Mouse (Mus musculus) cerebellum, adult 9-11 months (tissue): ENCODE data around the gene Pear1.
"Not testable (repeated sequence)": the region's sequence is repeated elsewhere in the genome, so short reads cannot be mapped to it uniquely, and the experiment has no call there.

Source experiments
- DNase-seq: peaks from one replicate; pipeline ENCODE4 v3.0.0; 2022

The Pear1 gene

GRCm38 (mm10) chr3:87824206-87824605, at the start of gene Pear1:
Gene Pear1 (minus strand): TSS chr3:87824306.
- not testable (repeated sequence) for DNase-seq

DNA sequence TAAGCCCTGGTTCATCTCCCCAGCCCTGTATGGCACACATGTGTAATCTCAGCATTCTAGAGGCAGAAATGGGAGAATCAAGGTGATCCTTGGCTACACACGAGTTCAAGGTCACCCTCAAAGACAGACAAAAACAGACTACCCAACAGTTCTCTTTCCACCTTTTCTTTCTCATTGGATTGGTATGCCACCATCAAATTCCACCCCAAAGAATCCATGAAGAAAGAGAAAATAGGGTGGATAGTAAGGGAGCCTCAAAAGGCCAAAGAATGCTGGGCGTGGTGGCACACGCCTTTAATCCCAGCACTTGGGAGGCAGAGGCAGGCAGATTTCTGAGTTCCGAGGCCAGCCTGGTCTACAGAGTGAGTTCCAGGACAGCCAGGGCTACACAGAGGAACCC, 40.0 kb upstream of the Pear1 start:
- not testable (repeated sequence) for DNase-seq

DNA sequence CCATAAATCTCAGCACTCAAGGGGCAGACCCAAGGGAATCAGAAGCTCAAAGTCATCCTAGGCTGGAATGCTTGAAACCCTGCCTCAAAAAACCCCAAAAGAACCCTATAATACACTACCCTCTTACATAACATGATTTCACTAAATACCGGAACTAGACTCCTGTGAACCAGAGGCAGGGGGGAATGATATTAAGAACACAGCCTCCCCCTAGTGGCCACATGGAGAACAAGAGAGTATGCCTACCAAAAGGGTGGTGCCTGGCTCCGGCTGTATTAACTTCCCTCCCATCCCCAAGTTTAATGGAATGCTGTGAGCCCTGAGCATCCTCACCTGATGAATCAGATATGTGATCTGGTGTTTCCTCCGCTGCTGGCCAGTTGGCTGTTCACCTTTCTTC, 35.7 kb upstream of the Pear1 start:
- peak; percentile 44 for DNase-seq

DNA sequence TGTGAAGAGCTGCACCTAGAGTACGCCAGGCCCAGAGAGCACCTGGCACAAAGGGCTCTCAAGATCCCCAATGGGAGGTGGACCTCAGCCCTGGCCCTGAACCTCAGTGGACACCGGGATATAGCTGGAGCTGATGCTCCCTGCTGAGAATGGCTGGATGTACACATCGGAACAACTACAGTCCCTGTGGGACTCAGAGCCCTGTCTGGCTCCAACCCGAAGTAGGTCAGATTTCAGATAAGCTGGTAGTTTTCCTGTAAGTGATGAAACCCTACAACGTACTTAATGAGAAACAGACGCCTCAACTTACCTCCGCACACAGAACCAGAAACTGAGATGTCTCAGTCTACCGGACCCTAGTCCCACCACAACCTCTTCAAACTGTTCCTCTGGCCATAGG, 33.6 kb upstream of the Pear1 start:
- no peak for DNase-seq

DNA sequence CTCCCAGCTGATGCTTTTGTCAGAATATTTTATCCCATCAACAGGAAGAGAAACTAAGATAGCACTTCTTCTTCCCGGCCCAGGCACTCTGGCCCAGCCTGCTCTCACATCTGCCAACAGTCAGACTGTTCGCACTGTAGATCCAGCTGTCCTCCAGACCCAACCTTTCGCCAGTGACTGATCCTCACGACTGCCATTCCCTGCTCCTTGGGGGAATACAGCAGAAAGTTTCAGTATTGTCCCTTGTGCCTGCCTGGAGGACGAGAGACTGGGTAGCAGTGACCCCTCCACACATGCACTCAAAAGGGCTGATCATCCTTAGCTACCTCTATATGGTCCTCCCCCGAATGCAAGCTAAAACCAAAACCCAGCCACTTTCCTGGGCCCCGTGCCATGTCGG, 31.8 kb upstream of the Pear1 start:
- no peak for DNase-seq

- no peak for DNase-seq
These were observed 30.9 kb upstream of the Pear1 start for GRCm38 (mm10) chr3:87854795-87855568.

GRCm38 (mm10) chr3:87849117-87849516, 25.0 kb upstream of the Pear1 start:
- DNase-seq, result no peak

GRCm38 (mm10) chr3:87847680-87848079, 23.6 kb upstream of the Pear1 start:
- no peak for DNase-seq

DNA sequence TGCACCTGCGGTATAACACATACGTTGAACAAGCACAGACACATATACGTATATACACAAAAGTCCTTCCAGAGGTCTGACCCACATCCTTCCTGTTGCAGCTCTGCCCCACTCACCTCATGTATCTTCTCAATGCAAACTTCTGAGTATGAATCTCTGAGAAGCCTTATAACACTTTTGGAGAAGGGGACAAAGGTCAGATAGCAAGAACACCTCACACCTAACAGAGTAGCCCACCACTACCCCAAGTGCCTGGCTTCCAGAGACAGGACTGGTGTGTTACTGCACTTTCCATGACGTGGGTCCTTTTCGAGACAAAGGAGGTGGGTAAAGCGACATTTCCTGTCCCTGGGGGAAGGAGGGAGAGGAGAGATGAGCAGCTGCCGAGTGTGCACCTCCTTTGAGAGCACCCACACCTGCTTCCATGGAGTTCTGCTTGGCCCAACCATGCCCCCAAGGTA, 22.6 kb upstream of the Pear1 start, which contains the start of gene Sh2d2a:
Sh2d2a (plus strand) TSS at position 106 of the 461 bp plus-strand sequence.
- no peak for DNase-seq

- DNase-seq, result no peak
These were observed 22.1 kb upstream of the Pear1 start for GRCm38 (mm10) chr3:87846186-87846585.

GRCm38 (mm10) chr3:87844981-87845380, 20.9 kb upstream of the Pear1 start:
- DNase-seq, result no peak

DNA sequence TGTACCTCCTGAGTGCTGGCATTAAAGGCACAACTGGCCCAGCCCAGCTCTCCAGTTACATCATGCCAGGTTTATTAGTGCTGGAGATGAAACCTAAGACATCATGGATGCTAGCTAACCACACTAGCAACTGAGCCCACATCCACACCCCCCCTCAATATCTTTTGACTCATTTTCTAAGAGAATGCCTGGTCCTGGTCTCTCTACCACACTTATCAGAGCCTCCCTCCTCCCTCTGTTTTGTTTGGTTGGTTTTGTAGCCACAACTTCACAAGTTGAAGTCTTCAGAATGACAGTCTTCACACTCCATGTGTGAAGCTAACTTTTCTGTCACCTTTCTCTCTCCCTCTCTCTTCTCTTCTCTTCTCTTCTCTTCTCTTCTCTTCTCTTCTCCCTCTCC, 16.8 kb upstream of the Pear1 start:
- no peak for DNase-seq

- peak; percentile 30 for DNase-seq
These were observed 14.5 kb upstream of the Pear1 start for GRCm38 (mm10) chr3:87838622-87839021.

- no peak for DNase-seq
These were observed 9.4 kb upstream of the Pear1 start for GRCm38 (mm10) chr3:87833482-87833881.

GRCm38 (mm10) chr3:87832109-87832859, 8.2 kb upstream of the Pear1 start:
- DNase-seq, result no peak

DNA sequence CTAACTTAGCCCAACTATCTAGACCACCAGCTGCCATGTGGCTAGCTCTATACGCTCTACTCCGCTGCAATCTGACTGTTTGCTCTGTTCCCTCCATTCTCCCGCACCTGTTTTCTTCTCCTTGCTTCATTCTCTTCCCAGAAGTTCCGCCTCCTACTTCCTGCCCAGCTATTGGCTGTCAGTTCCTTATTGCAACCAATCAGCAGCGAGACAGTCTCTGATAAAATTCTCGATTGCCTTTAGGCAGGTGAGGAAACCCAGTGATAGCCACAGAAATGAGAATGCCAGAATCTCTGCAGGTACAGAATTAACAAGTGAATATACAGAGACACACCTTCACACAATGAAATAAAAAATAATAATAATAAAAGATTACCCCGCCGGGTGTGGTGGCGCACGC, 4.9 kb upstream of the Pear1 start:
- no peak for DNase-seq

- DNase-seq, result no peak
These were observed 4.3 kb upstream of the Pear1 start for GRCm38 (mm10) chr3:87828435-87828834.

DNA sequence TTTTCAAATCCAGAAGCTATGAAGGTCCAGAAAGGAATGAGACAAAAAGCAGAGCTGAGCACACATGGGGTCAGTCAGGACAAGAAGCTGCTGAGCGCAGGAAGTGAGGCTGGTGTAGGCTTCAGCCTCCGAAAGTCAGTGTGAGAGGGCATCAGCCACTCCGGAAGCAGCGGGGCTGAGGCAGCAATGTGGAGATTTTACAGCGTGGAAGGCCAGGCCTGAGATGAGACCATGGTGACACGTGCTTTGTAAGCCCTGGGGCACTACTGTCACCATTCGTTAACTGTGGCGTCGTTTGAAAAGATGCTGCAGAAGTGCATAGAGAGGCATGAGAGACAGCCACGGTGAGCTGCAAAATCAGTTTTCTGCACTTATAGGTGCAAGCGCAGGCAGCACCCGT, 5.9 kb downstream of the Pear1 start:
- no peak for DNase-seq

DNA sequence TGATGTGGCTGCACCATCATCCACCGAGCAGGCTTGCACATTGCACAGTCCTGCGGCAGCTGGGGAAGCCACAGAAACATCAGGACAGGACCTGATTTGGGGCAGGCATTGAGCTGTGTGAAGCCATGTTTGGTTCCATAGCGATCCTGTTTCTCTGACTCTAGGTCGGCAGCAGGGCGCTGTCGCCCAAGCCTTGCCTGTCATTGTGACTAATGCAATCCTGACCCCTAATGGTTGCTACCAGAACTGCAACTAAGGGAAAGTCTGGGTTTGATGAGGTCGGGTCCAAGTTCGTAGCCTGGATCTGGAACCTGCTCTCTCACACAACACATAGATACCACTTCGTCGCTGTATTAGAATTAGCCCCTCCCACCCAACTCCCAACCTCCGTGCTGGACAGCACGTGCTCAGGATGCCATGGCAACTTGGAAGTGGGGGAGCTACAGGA, 7.4 kb downstream of the Pear1 start:
- DNase-seq, result peak; percentile 56

DNA sequence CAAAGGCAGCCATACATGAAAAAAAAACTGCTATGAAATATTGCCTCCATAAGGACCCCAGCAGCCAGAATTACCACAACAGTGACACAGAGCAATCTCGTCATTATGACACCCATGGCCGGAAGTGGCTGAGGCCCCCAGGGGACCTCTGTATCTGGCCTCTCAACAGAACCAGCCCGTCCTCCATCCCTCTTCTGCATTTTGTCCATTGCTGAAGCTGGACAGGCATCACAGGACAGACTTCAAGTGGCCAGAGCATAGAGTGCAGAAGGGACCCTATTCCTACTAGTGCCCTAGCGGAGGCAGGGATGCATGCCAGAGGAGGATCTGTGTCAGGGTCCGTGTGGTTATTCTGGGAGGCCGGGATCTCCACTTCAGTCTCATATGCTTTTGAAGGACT, 7.9 kb downstream of the Pear1 start:
- DNase-seq, result no peak

- DNase-seq, result no peak
These were observed 11.2 kb downstream of the Pear1 start for GRCm38 (mm10) chr3:87812873-87813272.

- no peak for DNase-seq
These were observed 11.7 kb downstream of the Pear1 start for GRCm38 (mm10) chr3:87812413-87812812.

DNA sequence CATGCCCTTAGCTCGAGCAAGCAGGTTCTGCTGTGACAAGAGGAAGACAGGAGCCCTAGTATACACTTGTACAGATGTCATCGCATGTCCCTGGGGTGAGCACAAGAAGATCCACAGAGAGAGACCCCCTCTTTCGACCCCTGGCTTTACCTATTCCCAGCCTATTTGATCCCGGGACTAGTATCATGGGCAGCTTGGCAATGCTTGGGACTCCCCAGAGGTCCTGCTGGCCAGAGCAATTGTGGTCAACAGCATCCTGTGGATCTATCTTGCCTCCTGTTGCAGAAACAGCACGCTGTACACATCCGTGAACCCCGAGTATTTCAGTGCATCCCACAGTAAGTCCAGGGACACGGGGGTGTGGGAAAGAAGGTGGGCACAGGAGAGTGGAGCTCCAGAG, 12.8 kb downstream of the Pear1 start:
- DNase-seq, result no peak

- no peak for DNase-seq
These were observed 14.7 kb downstream of the Pear1 start for GRCm38 (mm10) chr3:87809322-87809962.
